Mouse (Mus musculus) hematopoietic stem cell, adult 5-6 weeks (primary cell): Measurements from ENCODE around the gene Alyref2. TPM values are rescaled to one million over a fixed set of nuclear protein-coding genes. Genes with fewer than 3 reads are reported as not detected.
"Not testable (repeated sequence)": the region's sequence is repeated elsewhere in the genome, so short reads cannot be mapped to it uniquely, and the experiment has no call there.

Source experiments
- ATAC-seq, 2 experiments: fragments of 125-278 bp in 1 of 2; replicated peaks in 1 of 2; 2 replicates each; pipeline ENCODE4 v1.8.0; 2016 to 2017; ENCODE audit warnings: inconsistent platforms in 2 of 2, mild to moderate bottlenecking in 2 of 2, moderate number of reproducible peaks in 2 of 2, low read depth in 1 of 2, moderate TSS enrichment in 1 of 2; ENCODE audit not compliant: low FRiP score in 2 of 2, poor library complexity in 2 of 2, severe bottlenecking in 2 of 2, insufficient read depth in 1 of 2, low TSS enrichment in 1 of 2
- total RNA-seq: library from RNA; stranded (forward); fragments of 172-1452, 232-1000 nt; gene quantifications from 2 replicates; pipeline ENCODE4 v1.2.3, GENCODE M21; 2017

The Alyref2 gene
- total RNA-seq = 10.0 and 10.3 TPM in 2 replicates

DNA sequence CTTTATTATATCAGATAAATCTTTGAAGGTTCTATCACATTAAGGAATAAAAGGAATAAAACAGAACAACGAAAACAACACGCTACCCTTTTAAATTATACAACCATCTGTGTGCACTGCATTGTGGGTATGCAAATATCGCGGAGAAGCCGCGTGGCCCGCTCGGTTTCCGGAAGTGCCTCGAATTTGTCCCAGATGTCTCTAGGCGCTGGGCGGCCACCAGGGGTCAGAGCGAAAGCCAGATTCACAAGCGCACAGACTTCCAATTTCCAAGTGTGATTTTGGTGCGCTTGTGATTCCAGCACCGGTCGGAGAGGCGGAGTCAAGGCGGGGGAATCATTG is at the start of gene Alyref2:
Alyref2 (plus strand) TSS at position 229 of the 342 bp plus-strand sequence.
- ATAC-seq = peak; percentile 74 to 77

- ATAC-seq = no peak
Observed at GRCm38 (mm10) chr1:171454926-171455325, 48.4 kb upstream of the Alyref2 start.

DNA sequence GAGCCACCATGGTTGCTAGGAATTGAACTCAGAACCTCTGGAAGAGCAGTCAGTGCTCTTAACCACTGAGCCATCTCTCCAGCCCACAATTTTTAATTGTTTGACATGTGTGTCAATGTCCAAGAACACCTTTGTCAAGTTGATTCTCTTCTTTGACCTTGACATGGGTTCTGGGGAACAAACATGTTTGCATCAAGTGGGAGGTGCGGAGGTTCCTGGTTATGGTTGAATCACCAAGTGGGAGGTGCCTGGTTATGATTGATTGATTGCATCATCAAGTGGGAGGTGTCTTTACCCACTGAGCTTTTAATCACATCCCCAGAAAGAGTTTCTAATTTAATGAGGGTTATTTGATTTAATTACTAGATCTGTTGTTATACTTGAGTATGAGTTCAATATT is 45.7 kb upstream of the Alyref2 start:
- no peak for ATAC-seq

GRCm38 (mm10) chr1:171459791-171460190 is 43.5 kb upstream of the Alyref2 start:
- no peak for ATAC-seq

DNA sequence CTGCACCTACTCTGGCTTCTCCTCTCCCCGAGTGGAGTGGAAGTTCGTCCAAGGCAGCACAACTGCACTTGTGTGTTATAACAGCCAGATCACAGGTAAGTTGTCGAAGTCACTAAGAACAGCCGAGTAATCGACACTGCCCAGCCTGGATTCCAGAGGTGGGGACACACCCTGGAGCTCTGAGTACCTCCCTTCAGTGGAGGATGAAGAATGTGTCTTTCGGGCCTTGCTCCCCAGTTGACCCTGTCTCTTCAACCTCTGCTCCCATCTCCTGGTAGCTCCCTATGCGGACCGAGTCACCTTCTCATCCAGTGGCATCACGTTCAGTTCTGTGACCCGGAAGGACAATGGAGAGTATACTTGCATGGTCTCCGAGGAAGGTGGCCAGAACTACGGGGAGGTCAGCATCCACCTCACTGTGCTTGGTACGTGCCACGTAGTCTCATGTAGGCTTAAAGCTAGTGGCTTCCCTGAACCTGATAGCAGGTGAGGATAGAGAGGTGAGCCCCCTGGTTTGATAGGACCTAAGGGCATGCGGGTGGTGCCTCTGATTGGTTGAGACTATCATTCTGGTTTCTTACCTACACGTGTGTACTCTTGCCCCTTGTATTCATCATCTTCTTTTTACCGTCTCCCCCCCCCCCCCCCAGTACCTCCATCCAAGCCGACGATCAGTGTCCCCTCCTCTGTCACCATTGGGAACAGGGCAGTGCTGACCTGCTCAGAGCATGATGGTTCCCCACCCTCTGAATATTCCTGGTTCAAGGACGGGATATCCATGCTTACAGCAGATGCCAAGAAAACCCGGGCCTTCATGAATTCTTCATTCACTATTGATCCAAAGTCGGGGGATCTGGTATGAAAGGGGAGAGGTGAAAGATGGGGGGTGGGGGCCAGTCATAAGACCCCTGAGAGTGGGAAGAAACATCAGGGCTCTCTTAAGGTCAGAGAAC is 42.5 kb upstream of the Alyref2 start:
- no peak for ATAC-seq

- ATAC-seq = no peak
Observed at GRCm38 (mm10) chr1:171463133-171463532, 40.1 kb upstream of the Alyref2 start.

DNA sequence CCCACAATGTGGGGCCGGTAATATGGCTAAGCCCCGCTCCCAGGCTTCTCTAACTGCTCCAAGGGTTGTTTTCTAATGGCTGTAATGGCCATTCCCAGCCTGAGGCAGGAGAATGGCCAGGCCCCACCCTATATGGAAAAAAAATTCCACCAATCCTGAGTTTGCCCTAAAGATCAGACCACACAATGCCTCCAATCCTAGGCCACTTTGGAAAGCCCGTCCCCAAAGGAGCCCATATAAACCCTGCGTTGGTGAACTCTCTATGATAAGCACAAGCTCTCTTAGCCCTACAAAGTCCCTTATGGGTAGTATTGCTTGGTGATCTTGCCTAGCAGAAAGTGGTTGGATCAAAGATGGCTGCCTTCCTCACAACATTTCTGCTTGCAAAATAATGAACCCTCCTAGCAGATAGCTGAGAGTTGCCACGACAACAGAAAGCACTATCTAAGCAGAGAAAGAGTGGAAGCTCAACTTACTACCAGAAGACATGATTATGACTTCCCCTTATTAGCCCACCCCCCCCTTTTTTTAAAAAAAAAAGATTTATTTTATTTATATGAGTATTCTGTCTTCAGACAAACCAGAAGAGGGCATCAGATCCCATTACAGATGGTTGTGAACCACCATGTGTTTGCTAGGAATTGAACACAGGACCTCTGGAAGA is 37.4 kb upstream of the Alyref2 start:
- ATAC-seq = no peak

GRCm38 (mm10) chr1:171466565-171466964 is 36.7 kb upstream of the Alyref2 start:
- peak; percentile 14 to 62; a peak in 1 of 4 replicates for ATAC-seq

DNA sequence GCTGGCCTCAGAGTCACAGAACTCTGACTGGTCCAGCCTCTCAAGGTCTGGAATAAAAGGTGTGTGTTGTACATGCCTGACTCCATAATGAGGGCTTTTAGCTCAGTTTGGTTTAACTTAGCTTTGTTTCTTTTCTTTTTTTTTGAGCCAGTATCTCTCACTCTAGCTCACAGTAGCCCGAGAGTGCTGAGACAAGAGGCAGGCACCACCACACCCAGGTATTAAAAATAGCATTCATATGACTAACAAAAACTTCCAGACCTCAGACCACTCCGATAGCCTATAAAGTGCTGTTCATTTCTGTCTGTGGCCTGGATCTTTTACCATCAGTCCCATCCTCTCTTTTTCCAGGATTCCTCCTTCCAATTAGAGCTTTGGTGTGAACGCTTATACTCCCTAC is 33.6 kb upstream of the Alyref2 start:
- no peak for ATAC-seq

- peak; percentile 53 to 63; a peak in 2 of 4 replicates for ATAC-seq
Observed at GRCm38 (mm10) chr1:171470371-171470871, 32.9 kb upstream of the Alyref2 start.

DNA sequence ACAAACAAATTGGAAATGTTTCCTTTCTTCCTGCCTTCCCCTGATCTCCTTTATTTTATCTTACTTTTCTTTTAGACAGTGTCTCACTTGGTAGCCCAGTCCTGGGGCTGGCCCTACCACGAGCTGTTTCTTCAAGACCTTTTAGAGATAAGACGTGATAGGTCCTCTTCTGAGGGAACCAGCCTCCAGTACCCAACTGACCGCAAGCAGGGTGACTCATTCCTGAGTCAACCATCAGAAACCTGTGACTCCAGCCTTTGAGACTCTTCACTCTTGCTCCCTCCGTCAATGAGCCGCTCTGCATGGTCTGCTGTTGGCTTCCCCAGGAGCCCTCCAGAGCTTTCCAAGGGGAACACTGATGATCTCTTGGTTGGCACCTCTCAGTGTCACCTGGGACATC is 32.4 kb upstream of the Alyref2 start:
- ATAC-seq = no peak; a peak in 1 of 4 replicates

- no peak for ATAC-seq
Observed at GRCm38 (mm10) chr1:171471452-171471851, 31.8 kb upstream of the Alyref2 start.

- not testable (repeated sequence) for ATAC-seq
Observed at GRCm38 (mm10) chr1:171471941-171472340, 31.3 kb upstream of the Alyref2 start.

- ATAC-seq = no peak
Observed at GRCm38 (mm10) chr1:171473506-171473905, 29.8 kb upstream of the Alyref2 start.

- no peak for ATAC-seq
Observed at GRCm38 (mm10) chr1:171473920-171474640, 29.2 kb upstream of the Alyref2 start.

DNA sequence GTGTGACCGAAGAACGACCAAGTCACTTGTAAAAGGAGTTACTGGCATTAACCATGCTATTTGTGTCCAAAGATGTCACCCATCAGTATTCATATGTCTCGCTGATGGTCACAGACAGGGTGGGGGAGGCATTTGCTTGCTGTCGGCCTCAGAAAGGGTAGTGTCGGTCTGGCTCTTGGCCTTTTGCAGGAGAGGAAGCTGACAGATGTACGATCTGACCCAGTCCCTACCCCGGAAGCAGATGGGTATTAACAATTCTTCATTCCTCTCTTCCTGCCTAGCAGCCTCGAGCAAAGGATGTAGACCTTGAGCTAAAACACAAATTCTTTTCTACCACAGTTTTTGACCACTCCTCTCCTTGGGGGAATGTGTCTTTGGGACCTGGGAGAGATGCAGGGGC is 26.2 kb upstream of the Alyref2 start:
- no peak for ATAC-seq

DNA sequence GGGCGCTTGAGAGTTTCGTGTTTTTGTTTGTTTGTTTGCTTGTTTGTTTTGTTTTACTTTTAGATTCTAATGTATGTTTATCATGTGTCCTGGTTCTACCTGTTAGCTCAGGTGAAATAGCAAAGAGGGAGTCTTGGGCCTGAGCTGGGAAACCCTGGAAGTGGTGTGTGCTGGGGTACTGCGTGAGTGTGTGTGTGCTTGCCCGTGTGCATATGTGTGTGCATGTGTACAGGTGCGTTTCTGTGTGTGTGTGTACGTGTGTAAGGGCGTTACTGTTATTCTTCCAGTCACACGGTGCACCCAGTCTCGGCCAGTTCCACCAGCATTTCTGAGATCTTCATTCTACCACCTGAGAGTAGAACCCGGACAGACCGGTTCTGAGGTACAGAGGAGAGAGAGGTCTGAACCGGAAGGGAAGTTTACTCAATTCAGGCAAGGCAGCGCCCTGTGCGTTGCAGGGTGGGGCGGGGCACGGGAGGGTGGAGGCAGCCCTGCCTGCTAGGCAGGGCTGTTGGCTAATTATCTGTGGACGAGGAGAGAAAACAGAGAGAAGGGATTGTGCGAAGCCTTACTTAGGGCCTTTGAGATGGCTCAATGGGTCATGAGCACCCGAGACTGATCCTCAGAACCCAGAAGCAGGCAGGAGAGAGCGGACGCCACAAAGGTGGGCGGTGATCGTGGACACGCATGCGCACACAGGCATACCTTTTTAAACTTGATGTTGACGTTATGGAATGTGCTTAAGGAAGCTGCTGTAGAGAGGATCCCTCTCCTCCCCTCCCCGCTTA is 25.3 kb upstream of the Alyref2 start:
- ATAC-seq = peak in 1 of 2 experiments; percentile 39; a peak in 1 of 4 replicates
